Mouse (Mus musculus) hindbrain, embryonic 11.5 days (tissue): ENCODE data around the gene Vwa1. TPM values are rescaled to one million over a fixed set of nuclear protein-coding genes. Genes with fewer than 3 reads are reported as not detected.

Experiments used
- ATAC-seq: fragments of 200-750 bp; cut with Nextera tagmentation; 2 replicates; pipeline ENCODE4 v1.8.0; 2017; ENCODE audit warnings: mild to moderate bottlenecking, moderate TSS enrichment, moderate library complexity; ENCODE audit not compliant: low FRiP score
- DNase-seq: peaks from one replicate; pipeline ENCODE4 v3.0.0-alpha.2; 2015; ENCODE audit warnings: low spot score
- H3K27ac ChIP-seq: fragments of 300-500 bp; sonication (generic); 2 replicates; pipeline ENCODE4 v1.5.1; 2014; ENCODE audit warnings: mild to moderate bottlenecking, low read depth, low read length
- H3K27me3 ChIP-seq: fragments of 300-500 bp; sonication (generic); 2 replicates; pipeline ENCODE4 v1.6.1; 2014; ENCODE audit warnings: mild to moderate bottlenecking, low read length, moderate library complexity, mixed read lengths; ENCODE audit not compliant: control insufficient read depth, insufficient read depth
- H3K36me3 ChIP-seq: fragments of 300-500 bp; sonication (generic); 2 replicates; pipeline ENCODE4 v1.6.1; 2014; ENCODE audit warnings: mild to moderate bottlenecking, low read length, moderate library complexity, mixed read lengths; ENCODE audit not compliant: control insufficient read depth, insufficient read depth
- H3K4me1 ChIP-seq: fragments of 300-500 bp; sonication (generic); replicated peaks from 2 replicates; pipeline ENCODE4 v1.6.1; 2014; ENCODE audit warnings: low read length, mixed read lengths; ENCODE audit not compliant: control insufficient read depth, insufficient read depth
- H3K4me2 ChIP-seq: fragments of 300-500 bp; sonication (generic); replicated peaks from 2 replicates; pipeline ENCODE4 v1.6.1; 2014; ENCODE audit warnings: mild to moderate bottlenecking, low read depth, low read length
- H3K4me3 ChIP-seq: fragments of 300-500 bp; sonication (generic); 2 replicates; pipeline ENCODE4 v1.5.1; 2014; ENCODE audit warnings: low read depth, low read length
- H3K9ac ChIP-seq: fragments of 300-500 bp; sonication (generic); 2 replicates; pipeline ENCODE4 v1.6.1; 2014; ENCODE audit warnings: low read depth, low read length
- H3K9me3 ChIP-seq: fragments of 300-500 bp; sonication (generic); 2 replicates; pipeline ENCODE4 v1.6.1; 2016; ENCODE audit warnings: low read length; ENCODE audit not compliant: control insufficient read depth
- WGBS: fragments of 180-500 bp; shearing (Covaris S2); extraction: QIAGEN DNeasy Blood & Tissue Kit; methylation state at CpG from one replicate; pipeline ENCODE4 v1.1.7; 2014; 5-methylcytosine and 5-hydroxymethylcytosine counted together
- polyA plus RNA-seq: library from polyadenylated mRNA; unstranded; fragments of >200 nt; fragmentation: Nextera tagmentation; extraction: Ambion mirVana; gene quantifications from 2 replicates; pipeline ENCODE4 v1.2.1, GENCODE M21; 2014

Vwa1 gene
- polyA plus RNA-seq, 1 experiment from 2014 or later, result 8.6 TPM

GRCm38 (mm10) chr4:155735788-155736187 is 38.7 kb downstream of the Vwa1 start:
- peak overlapping the region; percentile 92 for H3K4me2 ChIP-seq
- H3K4me1 ChIP-seq, result peaks cover 9% of the 10 kb centered on the region; the same call in 1 of the 2 replicates
- WGBS, result 71% methylated on average over 5 of the region's 5 CpGs
- DNase-seq, result no peak
- H3K27ac ChIP-seq, result peak overlapping the region; percentile 95
- H3K9ac ChIP-seq, result peak overlapping the region; percentile 87
- no peak for ATAC-seq
- peak overlapping the region; percentile 66 for H3K4me3 ChIP-seq
- no peaks in the 10 kb centered on the region for H3K9me3 ChIP-seq
- 0 out of 2 replicates have a peak, but pooled peaks cover 5% of the 10 kb centered on the region for H3K36me3 ChIP-seq
- H3K27me3 ChIP-seq, result no peaks in the 10 kb centered on the region

- no peaks in the 10 kb centered on the region for H3K27me3 ChIP-seq
- 0% methylated on average over 43 of the region's 79 CpGs for WGBS
- peak overlapping the region; percentile 92 for H3K4me2 ChIP-seq
- peak overlapping the region; percentile 95 for H3K27ac ChIP-seq
- H3K4me3 ChIP-seq, result peak overlapping the region; percentile 66
- no peaks in the 10 kb centered on the region for H3K9me3 ChIP-seq
- peaks cover 9% of the 10 kb centered on the region; the same call in 1 of the 2 replicates for H3K4me1 ChIP-seq
- peak; percentile 51 for ATAC-seq
- 0 out of 2 replicates have a peak, but pooled peaks cover 5% of the 10 kb centered on the region for H3K36me3 ChIP-seq
- DNase-seq, result peak; percentile 71
- H3K9ac ChIP-seq, result peak overlapping the region; percentile 87
Measured at GRCm38 (mm10) chr4:155734951-155735702, 39.4 kb downstream of the Vwa1 start.

GRCm38 (mm10) chr4:155734350-155734941 is 40.1 kb downstream of the Vwa1 start, which contains the start of gene Tmem240:
TSS of gene Tmem240 (plus strand) at chr4:155734800.
- Histone ChIP-seq H3K36me3 (0 out of 2 replicates have a peak, but pooled peaks cover 5% of the 10 kb centered on the region), H3K4me3 (peak within 1 kb of the TSS; percentile 66), H3K27ac (peak within 1 kb of the TSS; percentile 95), H3K4me1 (peaks cover 9% of the 10 kb centered on the region; the same call in 1 of the 2 replicates), H3K9ac (peak within 1 kb of the TSS; percentile 87), H3K9me3 (no peaks in the 10 kb centered on the region), H3K27me3 (no peaks in the 10 kb centered on the region), H3K4me2 (peak within 1 kb of the TSS; percentile 92)
- ATAC-seq (peak; percentile 95), DNase-seq (peak; percentile 90)
- WGBS, result 2% methylated on average over 25 of the region's 35 CpGs

- WGBS, result 85% methylated on average over 10 of the region's 10 CpGs
- Histone ChIP-seq H3K27ac (no peak overlapping the region), H3K9ac (no peak overlapping the region), H3K4me2 (no peak overlapping the region), H3K4me1 (peaks cover 9% of the 10 kb centered on the region; the same call in 1 of the 2 replicates), H3K36me3 (0 out of 2 replicates have a peak, but pooled peaks cover 5% of the 10 kb centered on the region), H3K9me3 (no peaks in the 10 kb centered on the region), H3K4me3 (no peak overlapping the region), H3K27me3 (no peaks in the 10 kb centered on the region)
- ATAC-seq, result no peak
- DNase-seq, result no peak
Measured at GRCm38 (mm10) chr4:155733267-155733666, 41.2 kb downstream of the Vwa1 start.

- Histone ChIP-seq H3K9me3 (no peaks in the 10 kb centered on the region), H3K9ac (no peak overlapping the region), H3K27me3 (no peaks in the 10 kb centered on the region), H3K4me2 (no peak overlapping the region), H3K4me3 (no peak overlapping the region), H3K36me3 (0 out of 2 replicates have a peak, but pooled peaks cover under 1% of the 10 kb centered on the region), H3K4me1 (no peaks in the 10 kb centered on the region), H3K27ac (no peak overlapping the region)
- DNase-seq (peak; percentile 10), ATAC-seq (no peak)
- 72% methylated on average over 2 of the region's 2 CpGs for WGBS
Measured at GRCm38 (mm10) chr4:155727993-155728392, 46.5 kb downstream of the Vwa1 start.

- 72% methylated on average over 4 of the region's 4 CpGs for WGBS
- DNase-seq (peak; percentile 15), ATAC-seq (no peak)
- H3K9me3 ChIP-seq, result no peaks in the 10 kb centered on the region
- no peaks in the 10 kb centered on the region for H3K36me3 ChIP-seq
- H3K4me3 ChIP-seq, result no peak overlapping the region
- no peaks in the 10 kb centered on the region for H3K27me3 ChIP-seq
- H3K4me1 ChIP-seq, result no peaks in the 10 kb centered on the region
- no peak overlapping the region for H3K27ac ChIP-seq
- no peak overlapping the region for H3K4me2 ChIP-seq
- no peak overlapping the region for H3K9ac ChIP-seq
Measured at GRCm38 (mm10) chr4:155721668-155722083, 52.8 kb downstream of the Vwa1 start.

Other genes with a start within 250 kb of the Vwa1 start
- gene Nadk, start 212.3 kb downstream of the Vwa1 start, polyA plus RNA-seq, result 94.6 and 103 TPM in 2 replicates
- gene Slc35e2, start 173.3 kb downstream of the Vwa1 start, polyA plus RNA-seq, result 17.0 and 18.1 TPM in 2 replicates
- gene Cdk11b, start 149.8 kb downstream of the Vwa1 start, polyA plus RNA-seq, result 74.1 and 77.6 TPM in 2 replicates
- not detected in 2 replicates for gene Gm10563, start 129.3 kb downstream of the Vwa1 start, polyA plus RNA-seq
- 2.6 and 3.1 TPM in 2 replicates for gene Mmp23, start 121.3 kb downstream of the Vwa1 start, polyA plus RNA-seq
- gene Mib2, start 105.5 kb downstream of the Vwa1 start, polyA plus RNA-seq, result 9.9 and 12.5 TPM in 2 replicates
- gene Fndc10, start 80.4 kb downstream of the Vwa1 start, polyA plus RNA-seq, result 1.6 and 1.8 TPM in 2 replicates
- gene Ssu72, start 69.9 kb downstream of the Vwa1 start, polyA plus RNA-seq, result 165 and 168 TPM in 2 replicates
- gene Tmem240, start 39.9 kb downstream of the Vwa1 start, polyA plus RNA-seq, result 0.73 and 0.91 TPM in 2 replicates
- gene Atad3a, start 13.6 kb downstream of the Vwa1 start, polyA plus RNA-seq, result 70.9 and 79.9 TPM in 2 replicates
- 0.25 and 0.52 TPM in 2 replicates for gene Tmem88b, start 11.2 kb upstream of the Vwa1 start, polyA plus RNA-seq
- not detected in 2 replicates for gene Ankrd65, start 15.7 kb upstream of the Vwa1 start, polyA plus RNA-seq
- 238 and 242 TPM in 2 replicates for gene Mrpl20, start 28.2 kb upstream of the Vwa1 start, polyA plus RNA-seq
- gene Ccnl2, start 37.8 kb upstream of the Vwa1 start, polyA plus RNA-seq, result 163 and 170 TPM in 2 replicates
- gene Aurkaip1, start 56.6 kb upstream of the Vwa1 start, polyA plus RNA-seq, result 112 and 123 TPM in 2 replicates
- gene Mxra8, start 65.0 kb upstream of the Vwa1 start, polyA plus RNA-seq, result 31.1 and 36.8 TPM in 2 replicates
- 7.5 and 8.8 TPM in 2 replicates for gene Dvl1, start 72.7 kb upstream of the Vwa1 start, polyA plus RNA-seq
- 0.46 TPM in 2 replicates for gene Tas1r3, start 88.7 kb upstream of the Vwa1 start, polyA plus RNA-seq
- 19.8 and 22.7 TPM in 2 replicates for gene Cptp, start 94.7 kb upstream of the Vwa1 start, polyA plus RNA-seq
- 93.1 and 95.4 TPM in 2 replicates for gene Ints11, start 94.8 kb upstream of the Vwa1 start, polyA plus RNA-seq
- 41.6 and 43.2 TPM in 2 replicates for gene Pusl1, start 117.1 kb upstream of the Vwa1 start, polyA plus RNA-seq
- 29.0 and 34.7 TPM in 2 replicates for gene Acap3, start 117.1 kb upstream of the Vwa1 start, polyA plus RNA-seq
- gene Ube2j2, start 169.1 kb upstream of the Vwa1 start, polyA plus RNA-seq, result 142 and 160 TPM in 2 replicates
- gene C1qtnf12, start 187.6 kb upstream of the Vwa1 start, polyA plus RNA-seq, result 21.0 and 24.0 TPM in 2 replicates
- 18.2 and 19.4 TPM in 2 replicates for gene B3galt6, start 218.0 kb upstream of the Vwa1 start, polyA plus RNA-seq
- 136 and 143 TPM in 2 replicates for gene Sdf4, start 218.2 kb upstream of the Vwa1 start, polyA plus RNA-seq
- gene Tnfrsf4, start 239.1 kb upstream of the Vwa1 start, polyA plus RNA-seq, result 0.39 and 0.73 TPM in 2 replicates